Mouse (Mus musculus) stomach, embryonic 15.5 days (tissue): ENCODE results near the gene Ttc38. TPM values are rescaled to one million over a fixed set of nuclear protein-coding genes. Genes with fewer than 3 reads are reported as not detected.

Experiments used
- ATAC-seq: fragments of 200-750 bp; cut with Nextera tagmentation; 2 replicates; pipeline ENCODE4 v1.8.0; 2017; ENCODE audit warnings: low read depth, moderate number of reproducible peaks, moderate TSS enrichment; ENCODE audit not compliant: insufficient read depth, low FRiP score
- H3K27ac ChIP-seq: fragments of 300-500 bp; sonication (generic); 2 replicates; pipeline ENCODE4 v1.5.1; 2015; ENCODE audit warnings: mild to moderate bottlenecking, inconsistent platforms
- H3K27me3 ChIP-seq: fragments of 300-500 bp; sonication (generic); replicated peaks from 2 replicates; pipeline ENCODE4 v1.6.1; 2015; ENCODE audit warnings: inconsistent platforms
- H3K36me3 ChIP-seq: fragments of 300-500 bp; sonication (generic); 2 replicates; pipeline ENCODE4 v1.6.1; 2015; ENCODE audit warnings: inconsistent platforms
- H3K4me1 ChIP-seq: fragments of 300-500 bp; sonication (generic); 2 replicates; pipeline ENCODE4 v1.6.1; 2015; ENCODE audit warnings: inconsistent platforms
- H3K4me2 ChIP-seq: fragments of 300-500 bp; sonication (generic); 2 replicates; pipeline ENCODE4 v1.6.1; 2015; ENCODE audit warnings: mild to moderate bottlenecking, inconsistent platforms
- H3K4me3 ChIP-seq: fragments of 300-500 bp; sonication (generic); replicated peaks from 2 replicates; pipeline ENCODE4 v1.5.1; 2015; ENCODE audit warnings: inconsistent platforms
- H3K9ac ChIP-seq: fragments of 300-500 bp; sonication (generic); 2 replicates; pipeline ENCODE4 v1.6.1; 2015; ENCODE audit warnings: inconsistent platforms
- H3K9me3 ChIP-seq: fragments of 300-500 bp; sonication (generic); 2 replicates; pipeline ENCODE4 v1.6.1; 2016; ENCODE audit warnings: inconsistent platforms
- WGBS: fragments of 180-500 bp; shearing (Covaris S2); methylation state at CpG from one replicate; pipeline ENCODE4 v1.1.7; 2015; 5-methylcytosine and 5-hydroxymethylcytosine counted together
- polyA plus RNA-seq: library from polyadenylated mRNA; unstranded; fragments of >200 nt; fragmentation: Nextera tagmentation; extraction: Ambion mirVana; gene quantifications from 2 replicates; pipeline ENCODE4 v1.2.1, GENCODE M21; 2015

Ttc38 gene
- 8.3 and 9.1 TPM in 2 replicates for polyA plus RNA-seq

DNA sequence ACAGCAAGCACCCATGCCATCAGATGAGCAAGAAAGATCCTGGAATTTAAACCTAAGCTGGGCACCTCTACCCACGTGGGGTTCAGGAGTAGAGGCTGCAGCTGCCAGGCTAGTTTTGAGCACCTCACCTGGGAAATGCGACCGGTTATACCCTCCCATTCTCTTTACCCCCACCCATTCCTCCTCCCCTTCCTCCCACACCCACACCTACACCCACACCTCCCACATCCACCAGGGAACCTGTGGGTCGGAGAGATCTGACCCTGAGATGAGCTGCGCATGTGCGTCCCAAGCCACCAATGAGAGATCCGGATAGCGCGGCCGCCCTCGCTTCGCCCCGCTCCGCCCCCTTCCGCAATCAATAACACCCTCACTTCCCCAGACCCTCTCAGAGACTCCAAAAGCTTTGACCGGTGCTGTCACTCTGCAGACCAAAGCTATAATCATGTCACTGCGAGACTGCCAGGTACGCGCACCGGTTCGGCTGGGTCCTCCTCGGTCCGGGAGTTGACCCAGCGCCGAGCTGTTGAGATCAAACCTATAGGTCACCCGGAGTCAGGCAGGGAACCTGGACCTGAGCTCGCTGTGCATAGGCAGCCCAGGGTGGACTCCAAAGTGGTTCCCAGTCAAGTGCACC, at the start of gene Ttc38:
Ttc38 (plus strand) TSS at position 353 of the 637 bp plus-strand sequence.
- Histone ChIP-seq H3K27me3 (no peaks in the 10 kb centered on the region), H3K4me2 (peak within 1 kb of the TSS; percentile 78), H3K36me3 (no peaks in the 10 kb centered on the region), H3K4me1 (0 out of 2 replicates have a peak, but pooled peaks cover 6% of the 10 kb centered on the region), H3K9ac (peak within 1 kb of the TSS; percentile 14; the same call in 1 of the 2 replicates), H3K27ac (no peak within 1 kb of the TSS), H3K4me3 (peak within 1 kb of the TSS; percentile 51), H3K9me3 (no peaks in the 10 kb centered on the region)
- ATAC-seq = peak; percentile 92
- WGBS = under 1% methylated on average over 27 of the region's 27 CpGs

DNA sequence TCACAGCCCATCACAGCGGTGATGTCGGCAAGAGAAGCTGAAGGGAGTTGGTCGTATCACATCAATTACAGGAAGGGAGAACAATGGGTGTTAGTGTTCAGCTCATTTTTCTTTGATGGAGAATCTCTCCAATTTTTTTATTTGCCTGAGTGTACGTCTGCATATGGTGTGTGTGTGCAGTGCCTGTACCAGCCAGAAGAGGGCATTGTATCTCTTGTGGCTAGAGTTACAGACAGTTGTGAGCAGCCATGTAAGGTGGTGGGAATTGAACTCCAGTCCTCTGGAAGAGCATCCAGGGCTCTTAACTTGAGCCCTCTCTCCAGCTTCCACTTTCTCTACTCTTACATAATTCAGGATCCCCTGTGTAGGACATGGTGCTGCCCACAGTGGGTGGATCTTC, 49.0 kb upstream of the Ttc38 start:
- Histone ChIP-seq H3K9me3 (no peaks in the 10 kb centered on the region), H3K27me3 (no peaks in the 10 kb centered on the region), H3K4me3 (no peak overlapping the region), H3K4me1 (no peaks in the 10 kb centered on the region), H3K36me3 (no peaks in the 10 kb centered on the region), H3K4me2 (no peak overlapping the region), H3K9ac (no peak overlapping the region), H3K27ac (no peak overlapping the region)
- 81% methylated on average over 4 of the region's 4 CpGs for whole genome bisulfite sequencing
- ATAC-seq = no peak

DNA sequence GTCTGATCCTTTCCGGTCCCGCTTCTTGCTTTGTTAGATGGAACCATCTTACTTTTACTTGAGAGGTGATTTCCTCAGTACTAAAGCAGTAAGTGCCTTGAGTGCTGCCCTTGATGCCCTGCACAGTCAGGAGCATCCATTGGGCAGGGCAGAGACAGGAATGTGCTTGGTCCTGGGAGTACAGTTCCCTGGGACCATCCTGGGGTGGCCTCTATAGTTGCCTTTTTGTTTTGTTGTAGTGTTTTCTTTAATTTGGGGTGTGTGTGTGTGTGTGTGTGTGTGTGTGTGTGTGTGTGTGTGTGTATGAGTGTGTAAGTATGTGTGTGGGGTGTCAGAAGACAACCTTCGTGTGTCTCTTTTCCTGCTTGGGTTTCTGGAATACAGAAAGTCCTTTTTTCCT, 47.8 kb upstream of the Ttc38 start:
- H3K27me3 ChIP-seq = no peaks in the 10 kb centered on the region
- H3K4me1 ChIP-seq = no peaks in the 10 kb centered on the region
- no peaks in the 10 kb centered on the region for H3K36me3 ChIP-seq
- WGBS = 86% methylated on average over 3 of the region's 3 CpGs
- no peak overlapping the region for H3K27ac ChIP-seq
- no peaks in the 10 kb centered on the region for H3K9me3 ChIP-seq
- H3K9ac ChIP-seq = no peak overlapping the region
- H3K4me3 ChIP-seq = no peak overlapping the region
- no peak for ATAC-seq
- H3K4me2 ChIP-seq = no peak overlapping the region

GRCm38 (mm10) chr15:85786711-85787110, 45.4 kb upstream of the Ttc38 start:
- no peaks in the 10 kb centered on the region for H3K9me3 ChIP-seq
- no peak overlapping the region for H3K4me2 ChIP-seq
- H3K9ac ChIP-seq = no peak overlapping the region
- WGBS = 56% methylated on average over 5 of the region's 5 CpGs
- H3K27ac ChIP-seq = no peak overlapping the region
- no peaks in the 10 kb centered on the region for H3K36me3 ChIP-seq
- H3K27me3 ChIP-seq = no peaks in the 10 kb centered on the region
- no peak overlapping the region for H3K4me3 ChIP-seq
- 0 out of 2 replicates have a peak, but pooled peaks have one; percentile 27 for ATAC-seq
- H3K4me1 ChIP-seq = no peaks in the 10 kb centered on the region

GRCm38 (mm10) chr15:85787482-85787881, 44.6 kb upstream of the Ttc38 start:
- Histone ChIP-seq H3K4me1 (no peaks in the 10 kb centered on the region), H3K9me3 (no peaks in the 10 kb centered on the region), H3K4me2 (no peak overlapping the region), H3K36me3 (no peaks in the 10 kb centered on the region), H3K4me3 (no peak overlapping the region), H3K27ac (no peak overlapping the region), H3K9ac (no peak overlapping the region), H3K27me3 (no peaks in the 10 kb centered on the region)
- 83% methylated on average over 6 of the region's 6 CpGs for WGBS
- ATAC-seq = peak; percentile 58; the same call in 1 of the 2 replicates

DNA sequence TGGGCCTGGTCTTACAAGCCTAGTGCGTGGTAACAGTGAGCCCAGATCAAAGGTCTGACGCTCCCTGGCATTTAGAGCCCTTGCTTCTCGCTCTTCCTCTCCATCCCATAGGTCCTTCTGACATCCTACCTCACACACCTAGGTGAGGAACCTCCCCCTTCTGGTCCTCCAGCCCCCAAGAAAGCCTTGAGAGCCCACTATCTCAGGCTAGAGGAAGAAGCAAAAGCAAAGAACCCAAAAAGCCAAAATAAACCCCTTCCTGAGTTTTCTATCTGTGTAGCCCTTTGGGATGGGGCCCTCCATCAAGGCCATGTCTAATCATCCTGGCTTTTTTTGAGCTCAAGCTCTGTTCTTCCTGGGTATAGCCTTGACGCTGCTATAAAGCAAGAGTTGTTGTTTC, 44.1 kb upstream of the Ttc38 start:
- Histone ChIP-seq H3K27ac (no peak overlapping the region), H3K4me3 (no peak overlapping the region), H3K4me2 (no peak overlapping the region), H3K9me3 (no peaks in the 10 kb centered on the region), H3K4me1 (no peaks in the 10 kb centered on the region), H3K27me3 (no peaks in the 10 kb centered on the region), H3K36me3 (no peaks in the 10 kb centered on the region), H3K9ac (no peak overlapping the region)
- WGBS = 87% methylated on average over 4 of the region's 4 CpGs
- ATAC-seq = no peak

GRCm38 (mm10) chr15:85788633-85789032, 43.5 kb upstream of the Ttc38 start:
- Histone ChIP-seq H3K4me3 (no peak overlapping the region), H3K4me1 (no peaks in the 10 kb centered on the region), H3K9me3 (no peaks in the 10 kb centered on the region), H3K4me2 (no peak overlapping the region), H3K36me3 (no peaks in the 10 kb centered on the region), H3K27ac (no peak overlapping the region), H3K27me3 (no peaks in the 10 kb centered on the region), H3K9ac (no peak overlapping the region)
- no peak for ATAC-seq
- 75% methylated on average over 16 of the region's 16 CpGs for WGBS

DNA sequence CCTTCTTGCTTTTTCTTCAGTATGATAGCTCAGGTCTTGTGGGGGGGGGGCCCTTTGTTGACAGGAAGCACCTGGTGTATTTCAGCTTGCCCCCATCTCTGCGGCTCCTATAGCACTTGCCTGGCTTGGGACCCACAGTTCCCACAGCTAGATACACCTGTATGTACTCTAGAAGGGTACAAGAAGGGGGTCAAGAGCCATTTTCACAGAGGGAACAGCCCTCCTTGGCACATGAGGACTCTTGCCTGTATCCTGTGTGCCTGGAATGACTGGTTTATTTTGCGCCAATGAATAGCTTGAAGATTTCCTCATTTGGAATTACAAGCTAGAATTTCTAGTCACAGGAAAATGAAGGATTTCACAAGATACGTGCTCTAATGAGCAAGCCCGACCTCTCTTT, 40.7 kb upstream of the Ttc38 start:
- no peak overlapping the region for H3K27ac ChIP-seq
- no peak overlapping the region for H3K4me2 ChIP-seq
- no peaks in the 10 kb centered on the region for H3K36me3 ChIP-seq
- no peak overlapping the region for H3K4me3 ChIP-seq
- no peaks in the 10 kb centered on the region for H3K9me3 ChIP-seq
- no peak overlapping the region for H3K9ac ChIP-seq
- no peaks in the 10 kb centered on the region for H3K27me3 ChIP-seq
- H3K4me1 ChIP-seq = no peaks in the 10 kb centered on the region
- 86% methylated on average over 4 of the region's 4 CpGs for WGBS
- no peak for ATAC-seq

DNA sequence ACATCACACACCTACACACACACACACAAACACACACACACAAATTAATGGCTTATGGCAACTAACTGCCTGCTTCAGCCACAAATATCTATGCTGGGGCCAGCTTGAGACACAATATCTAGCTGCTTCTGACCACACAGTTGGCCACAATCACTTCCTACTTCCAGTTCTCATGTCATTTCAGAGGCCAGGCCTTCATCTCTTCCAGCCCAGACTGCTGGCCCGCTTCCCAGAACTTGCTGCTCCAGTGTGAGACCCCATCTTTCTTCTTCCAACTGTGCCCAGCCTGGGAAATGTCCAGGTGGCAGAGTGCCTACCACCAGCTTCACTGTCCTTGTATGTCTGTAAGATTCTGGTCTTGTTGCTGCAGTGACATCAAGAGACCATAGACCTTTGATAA, 39.3 kb upstream of the Ttc38 start:
- Histone ChIP-seq H3K9ac (no peak overlapping the region), H3K4me2 (no peak overlapping the region), H3K9me3 (no peaks in the 10 kb centered on the region), H3K36me3 (no peaks in the 10 kb centered on the region), H3K4me3 (no peak overlapping the region), H3K27ac (no peak overlapping the region), H3K4me1 (no peaks in the 10 kb centered on the region), H3K27me3 (no peaks in the 10 kb centered on the region)
- WGBS = 76% methylated on average over 1 of the region's 1 CpGs
- ATAC-seq = no peak

DNA sequence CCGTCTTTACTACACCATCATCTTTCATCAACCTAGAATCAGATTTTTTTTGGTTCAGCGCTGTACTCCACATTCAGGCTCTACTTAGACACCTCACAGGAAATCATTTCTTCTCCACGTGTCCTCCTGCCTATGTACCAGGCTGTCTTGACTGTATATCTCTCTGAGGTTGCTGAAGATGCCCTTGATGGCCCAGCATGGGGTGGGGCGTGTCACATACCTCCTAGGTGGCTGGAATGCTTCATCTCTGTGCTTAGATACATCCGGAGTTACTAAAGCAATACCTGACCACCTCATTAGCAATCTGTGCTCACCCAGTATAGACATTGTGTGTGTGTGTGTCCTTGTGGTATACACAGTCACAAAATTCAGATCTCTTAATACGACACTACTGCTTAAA, 36.6 kb upstream of the Ttc38 start:
- Histone ChIP-seq H3K27ac (no peak overlapping the region), H3K4me2 (no peak overlapping the region), H3K4me1 (no peaks in the 10 kb centered on the region), H3K9ac (no peak overlapping the region), H3K4me3 (no peak overlapping the region), H3K9me3 (no peaks in the 10 kb centered on the region), H3K27me3 (no peaks in the 10 kb centered on the region), H3K36me3 (no peaks in the 10 kb centered on the region)
- WGBS = 82% methylated on average over 6 of the region's 6 CpGs
- no peak for ATAC-seq

DNA sequence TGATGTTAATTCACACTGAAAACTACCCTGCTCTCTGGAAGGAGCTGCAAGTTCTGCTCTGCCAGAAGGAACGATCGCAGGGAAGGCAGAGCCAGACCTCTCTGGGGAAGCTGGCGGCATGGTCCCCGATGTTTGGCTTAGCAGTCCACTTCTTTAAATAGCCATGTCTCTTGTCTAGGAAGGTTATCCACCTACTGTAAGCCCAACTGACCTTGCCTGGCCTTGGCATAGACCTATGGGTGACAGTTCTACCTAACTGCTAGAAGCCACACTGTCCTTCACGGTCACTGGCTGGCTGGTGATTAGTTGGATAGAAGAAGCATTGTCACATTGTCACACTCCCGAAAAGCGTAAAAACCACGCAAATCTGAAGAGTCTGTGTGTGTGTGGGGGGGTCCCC, 33.4 kb upstream of the Ttc38 start:
- no peaks in the 10 kb centered on the region for H3K36me3 ChIP-seq
- H3K4me1 ChIP-seq = no peaks in the 10 kb centered on the region
- WGBS = 91% methylated on average over 8 of the region's 8 CpGs
- no peak for ATAC-seq
- H3K9ac ChIP-seq = no peak overlapping the region
- no peak overlapping the region for H3K4me2 ChIP-seq
- H3K27me3 ChIP-seq = no peaks in the 10 kb centered on the region
- no peak overlapping the region for H3K4me3 ChIP-seq
- H3K27ac ChIP-seq = no peak overlapping the region
- H3K9me3 ChIP-seq = no peaks in the 10 kb centered on the region

- no peak overlapping the region for H3K27ac ChIP-seq
- ATAC-seq = no peak
- no peak overlapping the region for H3K4me3 ChIP-seq
- H3K4me1 ChIP-seq = no peaks in the 10 kb centered on the region
- H3K27me3 ChIP-seq = no peaks in the 10 kb centered on the region
- H3K36me3 ChIP-seq = no peaks in the 10 kb centered on the region
- H3K9me3 ChIP-seq = no peaks in the 10 kb centered on the region
- WGBS = 87% methylated on average over 2 of the region's 2 CpGs
- H3K4me2 ChIP-seq = no peak overlapping the region
- H3K9ac ChIP-seq = no peak overlapping the region
These were observed 29.2 kb upstream of the Ttc38 start for GRCm38 (mm10) chr15:85802931-85803330.

DNA sequence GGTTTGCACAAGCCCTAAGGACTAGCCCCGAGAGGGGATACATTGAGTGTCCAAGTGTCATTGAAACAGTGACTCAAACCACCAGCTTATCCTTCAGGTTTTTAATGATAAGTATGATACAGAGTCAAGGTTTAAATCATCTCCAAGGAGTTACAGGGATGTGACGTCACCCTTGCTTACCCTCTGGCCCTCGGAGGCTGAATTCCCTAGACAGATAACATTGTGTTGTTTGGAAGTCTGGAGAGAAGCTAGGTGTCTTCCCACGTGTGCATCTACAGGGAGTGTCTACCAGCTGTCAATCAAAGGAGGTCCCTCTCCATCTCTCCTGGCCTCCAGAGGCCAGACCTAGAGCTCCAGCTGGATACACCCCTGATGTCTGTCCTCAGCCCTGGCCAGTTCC, 25.2 kb upstream of the Ttc38 start:
- H3K4me1 ChIP-seq = peaks cover 6% of the 10 kb centered on the region; the same call in 1 of the 2 replicates
- H3K4me3 ChIP-seq = no peak overlapping the region
- no peak for ATAC-seq
- no peaks in the 10 kb centered on the region for H3K36me3 ChIP-seq
- H3K27ac ChIP-seq = no peak overlapping the region
- no peak overlapping the region for H3K4me2 ChIP-seq
- no peaks in the 10 kb centered on the region for H3K9me3 ChIP-seq
- H3K27me3 ChIP-seq = no peaks in the 10 kb centered on the region
- WGBS = 71% methylated on average over 4 of the region's 4 CpGs
- H3K9ac ChIP-seq = no peak overlapping the region
